Mouse (Mus musculus) G1E (cell line): ENCODE measurements around the gene Tmem116. TPM values are rescaled to one million over a fixed set of nuclear protein-coding genes. Genes with fewer than 3 reads are reported as not detected.
A peak's percentile ranks its signal among the peaks of the same experiment; 100 is the strongest.

Source experiments
- ATAC-seq: 2 replicates; pipeline ENCODE4 v1.8.0; 2016; ENCODE audit warnings: mild to moderate bottlenecking; ENCODE audit not compliant: insufficient number of reproducible peaks, poor library complexity, low FRiP score, severe bottlenecking; ENCODE audit errors: extremely low read depth
- DNase-seq: peaks from one replicate; pipeline ENCODE4 v3.0.0; 2012; ENCODE audit warnings: low spot score
- H3K27me3 ChIP-seq: 2 replicates; pipeline ENCODE4 v1.6.1; 2012; ENCODE audit warnings: mild to moderate bottlenecking, low read length, inconsistent platforms; ENCODE audit not compliant: insufficient read depth
- H3K36me3 ChIP-seq: replicated peaks from 2 replicates; pipeline ENCODE3; 2012; ENCODE audit warnings: mild to moderate bottlenecking, inconsistent platforms
- H3K4me1 ChIP-seq: 2 replicates; pipeline ENCODE4 v1.6.1; 2012; ENCODE audit warnings: low read depth, low read length, inconsistent platforms, mixed read lengths; ENCODE audit not compliant: insufficient read depth
- H3K4me3 ChIP-seq: 2 replicates; pipeline ENCODE4 v1.5.1; 2012; ENCODE audit warnings: low read depth, mild to moderate bottlenecking, inconsistent platforms, low read length, moderate library complexity, mixed read lengths
- H3K9me3 ChIP-seq: replicated peaks from 2 replicates; pipeline ENCODE4 v1.6.1; 2012; ENCODE audit warnings: inconsistent platforms
- CTCF ChIP-seq: IDR thresholded peaks from 2 replicates; pipeline ENCODE4 v1.5.1; 2012; ENCODE audit warnings: low read depth, low read length, inconsistent platforms, mixed read lengths
- GATA1 ChIP-seq: IDR thresholded peaks from 2 replicates; pipeline ENCODE4 v1.6.1; 2012; ENCODE audit warnings: borderline replicate concordance, low read length, inconsistent platforms, mixed read lengths
- GATA2 ChIP-seq: IDR thresholded peaks from 2 replicates; pipeline ENCODE4 v1.6.1; 2012; ENCODE audit warnings: low read depth, low read length, inconsistent platforms, borderline replicate concordance
- POLR2AphosphoS5 ChIP-seq: IDR thresholded peaks from 2 replicates; pipeline ENCODE4 v1.6.1; 2012; ENCODE audit warnings: low read depth, low read length, inconsistent platforms; ENCODE audit not compliant: insufficient replicate concordance
- TAL1 ChIP-seq: conservative IDR thresholded peaks from 2 replicates; pipeline ENCODE4 v1.6.1; 2012; ENCODE audit warnings: low read depth, low read length, inconsistent platforms, mixed read lengths
- polyA plus RNA-seq: library from polyadenylated mRNA; stranded (reverse); fragments of >175 nt; gene quantifications from 2 replicates; pipeline ENCODE4 v1.2.3, GENCODE M21; 2012
- total RNA-seq, 2 experiments: library from RNA; stranded (forward) in 1 of 2; stranded (reverse) in 1 of 2; fragments of 200-1000 nt in 1 of 2; fragments of >200 nt in 1 of 2; fragmentation: Nextera tagmentation in 1 of 2; gene quantifications; 2 replicates each; pipeline ENCODE4 v1.2.3; 2014 to 2017

Tmem116 gene
- total and polyA plus RNA-seq, 3 experiments, result 2.6 to 10.6 (median 6.1) TPM

DNA sequence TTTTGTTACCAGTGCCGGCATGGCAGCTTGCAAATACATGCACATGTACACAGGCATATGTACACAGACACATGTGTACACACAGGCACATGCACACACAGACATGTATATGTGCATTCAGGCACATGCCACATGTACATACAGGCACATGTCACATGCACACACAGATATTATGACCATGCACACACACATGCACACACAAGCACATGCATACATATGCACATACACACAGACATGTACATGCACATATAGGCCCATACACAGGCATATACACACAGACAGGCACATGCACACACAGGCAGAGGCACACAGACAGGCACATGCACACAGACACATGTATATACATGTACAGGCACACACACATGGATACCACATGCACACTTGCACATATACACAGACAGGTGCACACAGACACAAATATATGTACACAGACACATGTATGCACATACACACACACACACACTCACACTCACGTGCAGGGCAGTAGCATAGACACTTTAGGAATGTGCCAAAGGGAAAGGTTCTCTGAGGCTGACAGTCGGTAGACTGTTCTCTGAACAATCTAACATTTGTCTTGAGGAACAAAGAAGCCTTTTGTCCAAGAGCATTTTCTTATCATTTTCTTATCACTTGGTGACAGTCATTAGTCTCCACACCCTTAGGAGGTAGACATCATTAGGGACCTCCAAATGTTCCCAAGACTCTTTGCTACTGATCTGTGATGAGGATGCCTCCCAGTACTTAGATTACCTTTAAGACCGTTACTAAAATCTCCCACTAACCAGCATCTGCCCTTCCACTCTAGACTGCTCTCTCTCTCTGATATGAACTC is 9.9 kb downstream of the Tmem116 start:
- peaks cover 2% of the 10 kb centered on the region for H3K36me3 ChIP-seq
- peaks cover 37% of the 10 kb centered on the region for H3K4me1 ChIP-seq
- H3K27me3 ChIP-seq, result no peaks in the 10 kb centered on the region; the same call in 1 of the 2 replicates
- peaks cover 8% of the 10 kb centered on the region for H3K9me3 ChIP-seq
- ATAC-seq (peak; percentile 54), DNase-seq (no peak)
- H3K4me3 ChIP-seq, result no peak overlapping the region
- TF ChIP-seq GATA2, result no peak
- TF ChIP-seq CTCF, result no peak
- no peak for TF ChIP-seq POLR2AphosphoS5
- no peak for TF ChIP-seq TAL1
- no peak for TF ChIP-seq GATA1

DNA sequence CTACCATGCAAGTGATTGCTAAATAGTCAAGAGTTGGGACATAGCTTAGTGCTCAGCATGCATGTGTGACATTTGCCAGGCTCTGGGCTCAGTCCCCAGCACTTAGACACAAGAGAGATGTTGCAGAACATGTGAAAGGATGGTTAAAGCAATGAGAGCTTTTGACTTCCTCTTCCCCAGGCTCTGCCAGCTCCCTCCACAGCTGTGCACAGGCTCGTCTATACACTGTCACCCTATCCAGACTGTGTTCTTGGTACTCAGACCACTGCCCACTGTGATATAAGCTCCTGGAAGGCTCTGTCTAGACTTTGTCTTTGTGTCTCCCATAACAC is 10.4 kb downstream of the Tmem116 start:
- no peak overlapping the region for H3K4me3 ChIP-seq
- ATAC-seq, result no peak
- no peak for TF ChIP-seq POLR2AphosphoS5
- no peak for TF ChIP-seq GATA1
- no peak for TF ChIP-seq TAL1
- no peak for TF ChIP-seq GATA2
- TF ChIP-seq CTCF, result no peak
- H3K27me3 ChIP-seq, result no peaks in the 10 kb centered on the region; the same call in 1 of the 2 replicates
- peaks cover 8% of the 10 kb centered on the region for H3K9me3 ChIP-seq
- H3K4me1 ChIP-seq, result peaks cover 38% of the 10 kb centered on the region
- no peak for DNase-seq
- peaks cover 2% of the 10 kb centered on the region for H3K36me3 ChIP-seq

DNA sequence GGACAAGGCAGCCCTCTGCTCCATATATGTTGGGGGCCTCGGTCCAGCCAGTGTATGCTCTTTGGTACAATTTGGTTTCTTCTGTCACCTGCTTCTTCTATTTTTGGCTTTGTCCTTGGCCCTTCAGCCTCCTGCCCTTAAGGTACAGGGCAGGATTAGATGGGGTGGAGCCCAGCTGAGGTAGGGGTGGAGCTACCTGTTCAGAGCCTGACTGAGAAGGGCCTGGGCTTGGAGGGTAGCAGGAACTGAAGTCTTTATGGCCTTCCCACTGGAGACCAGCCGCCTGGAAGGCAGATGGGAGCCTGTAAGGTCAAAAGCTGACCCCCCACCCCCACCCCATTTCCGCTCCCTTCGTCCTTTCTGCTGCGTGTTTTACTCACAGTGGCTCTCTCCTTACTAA is 11.3 kb downstream of the Tmem116 start:
- ATAC-seq (no peak; the same call in 1 of the 2 replicates), DNase-seq (no peak)
- peaks cover 36% of the 10 kb centered on the region for H3K4me1 ChIP-seq
- H3K36me3 ChIP-seq, result peaks cover 2% of the 10 kb centered on the region
- H3K27me3 ChIP-seq, result no peaks in the 10 kb centered on the region; the same call in 1 of the 2 replicates
- no peak overlapping the region; the same call in 1 of the 2 replicates for H3K4me3 ChIP-seq
- peaks cover 8% of the 10 kb centered on the region for H3K9me3 ChIP-seq
- TF ChIP-seq POLR2AphosphoS5 (no peak), GATA1 (no peak), CTCF (no peak), GATA2 (no peak), TAL1 (no peak)

DNA sequence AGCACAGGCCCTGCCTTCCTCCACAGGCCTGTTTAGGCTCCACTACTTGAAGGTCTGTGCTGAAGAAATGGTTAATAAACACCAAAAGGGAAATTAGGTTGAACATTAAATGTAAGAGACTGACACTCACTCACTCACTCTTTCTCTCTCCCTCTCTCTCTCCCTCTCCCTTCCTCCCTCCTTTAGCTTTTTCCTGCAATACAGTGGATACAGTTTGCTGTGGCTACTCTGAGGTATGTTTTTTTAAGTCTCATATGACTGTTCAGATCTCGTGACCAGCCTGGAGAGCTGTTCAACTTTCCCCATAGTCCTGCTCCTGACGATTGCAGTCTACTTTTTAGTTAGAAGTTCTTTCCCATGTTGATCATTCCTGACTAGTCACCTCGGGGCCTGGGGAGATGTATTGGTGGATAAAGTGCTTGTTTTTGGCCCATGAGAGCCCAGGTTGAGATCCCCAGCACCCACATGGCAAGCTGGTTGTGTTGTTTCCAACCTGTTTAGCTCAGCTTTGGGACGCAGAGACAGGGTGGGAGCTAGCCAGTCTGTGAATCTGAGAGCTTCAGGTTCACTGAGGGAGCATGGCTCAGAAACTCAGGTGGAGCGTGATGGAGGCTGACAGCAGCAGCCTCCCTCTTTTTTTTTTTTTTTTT is 12.0 kb downstream of the Tmem116 start:
- no peaks in the 10 kb centered on the region; the same call in 1 of the 2 replicates for H3K27me3 ChIP-seq
- TF ChIP-seq TAL1, result no peak
- no peak for ATAC-seq
- H3K4me3 ChIP-seq, result no peak overlapping the region
- H3K9me3 ChIP-seq, result peaks cover 8% of the 10 kb centered on the region
- H3K4me1 ChIP-seq, result peaks cover 36% of the 10 kb centered on the region
- H3K36me3 ChIP-seq, result peaks cover 2% of the 10 kb centered on the region
- DNase-seq, result no peak

DNA sequence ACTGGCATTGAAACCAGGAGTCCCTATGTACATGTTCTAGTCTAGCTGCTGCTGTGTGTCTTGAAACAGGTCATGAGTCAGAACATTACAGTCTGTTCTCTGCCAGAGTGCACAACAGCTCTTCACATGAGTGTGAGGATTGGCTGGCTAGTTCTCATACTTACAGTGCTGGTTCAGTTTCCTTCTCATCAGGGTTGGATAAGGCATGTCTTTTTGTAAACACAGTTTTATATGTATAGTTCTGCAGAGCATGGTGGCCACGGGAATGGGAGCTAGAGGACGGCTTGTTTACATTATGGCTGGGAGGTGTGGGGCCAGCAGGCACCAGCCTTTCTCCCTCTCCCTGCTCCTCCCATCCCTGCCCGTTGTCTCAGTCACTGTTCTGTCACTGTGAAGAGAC is 17.9 kb downstream of the Tmem116 start:
- H3K4me3 ChIP-seq, result no peak overlapping the region
- TF ChIP-seq POLR2AphosphoS5 (no peak), TAL1 (no peak), GATA1 (no peak)

DNA sequence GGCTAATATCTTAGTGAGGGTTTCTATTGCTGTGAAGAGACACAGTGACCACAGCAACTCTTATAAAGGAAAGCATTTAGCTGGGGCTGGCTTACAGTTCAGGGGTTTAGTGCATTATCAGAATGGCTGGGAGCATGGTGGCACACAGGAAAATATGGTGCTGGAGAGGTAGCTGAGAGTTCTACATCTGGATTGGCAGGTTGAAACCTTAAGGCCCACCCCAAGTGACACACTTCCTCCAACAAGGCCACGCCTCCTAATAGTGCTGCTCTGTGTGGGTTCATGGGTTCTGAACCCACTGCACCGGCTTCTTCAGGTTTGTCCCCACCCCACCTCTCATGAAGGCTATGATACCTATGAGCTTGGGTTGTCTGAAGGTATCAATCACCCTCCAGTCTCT is 20.7 kb downstream of the Tmem116 start:
- ATAC-seq, result no peak
- Histone ChIP-seq H3K27me3 (no peaks in the 10 kb centered on the region), H3K36me3 (no peaks in the 10 kb centered on the region), H3K9me3 (no peaks in the 10 kb centered on the region), H3K4me1 (peaks cover 72% of the 10 kb centered on the region), H3K4me3 (no peak overlapping the region)
- TF ChIP-seq GATA2 (no peak), POLR2AphosphoS5 (no peak), CTCF (no peak), GATA1 (no peak), TAL1 (no peak)
- no peak for DNase-seq

More for the DNA sequence above, 17.9 kb downstream of the Tmem116 start:
- Histone ChIP-seq H3K36me3 (no peaks in the 10 kb centered on the region), H3K4me1 (peaks cover 48% of the 10 kb centered on the region), H3K27me3 (no peaks in the 10 kb centered on the region), H3K9me3 (no peaks in the 10 kb centered on the region)
- no peak for ATAC-seq
- DNase-seq, result no peak
